Mouse (Mus musculus): ENCODE data around the gene Pold3.

GRCm38 (mm10) chr7:100080087-100080781 is 41.1 kb downstream of the Pold3 start:
- TF ChIP-seq CTCF (IDR thresholded peaks at IDR 0.05; ENCODE audit: borderline replicate concordance, insufficient read depth, low read depth, low read length) (no peak), POLR2A (IDR thresholded peaks at IDR 0.05; ENCODE audit: borderline replicate concordance, insufficient read depth, low read length) (no peak)
